Mouse (Mus musculus): ENCODE measurements around the gene Rnf4. TPM values are rescaled to one million over a fixed set of nuclear protein-coding genes. Genes with fewer than 3 reads are reported as not detected.

The Rnf4 gene
- polyA plus RNA-seq, 2 experiments from 2014 or later, result 105 to 132 TPM

Other genes with a start within 250 kb of the Rnf4 start
- 1 to 10 TPM in 1 of 2 experiments, under 1 TPM in 1; 0.77 to 3.5 TPM for gene Poln, start 166.8 kb upstream of the Rnf4 start, polyA plus RNA-seq (2017; shearing (Covaris generic))
- gene Haus3, start 166.8 kb upstream of the Rnf4 start, polyA plus RNA-seq (2017; shearing (Covaris generic)), result 10 to 100 TPM; 80.1 to 90.0 TPM
- 100 to 1,000 TPM; 128 to 166 TPM for gene Mxd4, start 148.6 kb upstream of the Rnf4 start, polyA plus RNA-seq (2017; shearing (Covaris generic))
- gene Zfyve28, start 47.8 kb upstream of the Rnf4 start, polyA plus RNA-seq (2017; shearing (Covaris generic)), result 1 to 10 TPM; 4.4 to 4.5 TPM
- not detected for gene Cfap99, start 47.7 kb upstream of the Rnf4 start, polyA plus RNA-seq (2017; shearing (Covaris generic))
- gene Fam193a, start 33.6 kb downstream of the Rnf4 start, polyA plus RNA-seq (2017; shearing (Covaris generic)), result 10 to 100 TPM; 16.5 to 18.3 TPM
- 10 to 100 TPM; 26.9 to 31.4 TPM for gene Tnip2, start 177.7 kb downstream of the Rnf4 start, polyA plus RNA-seq (2017; shearing (Covaris generic))
- gene Sh3bp2, start 189.5 kb downstream of the Rnf4 start, polyA plus RNA-seq (2017; shearing (Covaris generic)), result 10 to 100 TPM in 1 of 2 experiments, 1 to 10 TPM in 1; 6.0 to 18.6 TPM
- 100 to 1,000 TPM; 117 to 179 TPM for gene Add1, start 237.4 kb downstream of the Rnf4 start, polyA plus RNA-seq (2017; shearing (Covaris generic))

Measured in CD4-positive, CD25-positive, alpha-beta regulatory T cell, adult 4 months (primary cell).